Mouse (Mus musculus): ENCODE measurements around the gene Oas1a.
"Not testable (repeated sequence)": the region's sequence is repeated elsewhere in the genome, so short reads cannot be mapped to it uniquely, and the experiment has no call there.

GRCm38 (mm10) chr5:120906791-120907733 lies at the start of gene Oas1a:
- TF ChIP-seq CTCF (IDR thresholded peaks at IDR 0.05; ENCODE audit: low read depth, low read length); POLR2AphosphoS5 (IDR thresholded peaks at IDR 0.05; ENCODE audit: insufficient replicate concordance, low read depth, low read length); GATA1 (IDR thresholded peaks at IDR 0.05; ENCODE audit: borderline replicate concordance, low read length): not testable (repeated sequence)

Data from G1E (cell line).